Mouse (Mus musculus) MEL (cell line): ENCODE data around the gene Znhit6. TPM values are rescaled to one million over a fixed set of nuclear protein-coding genes. Genes with fewer than 3 reads are reported as not detected.

ENCODE experiments used
- DNase-seq: peaks from one replicate; pipeline ENCODE4 v3.0.0; 2011; ENCODE audit warnings: low read depth, low spot score
- H3K27ac ChIP-seq: 2 replicates; pipeline ENCODE4 v1.5.1; 2012; ENCODE audit warnings: low read depth, mild to moderate bottlenecking, control low read depth, low read length, moderate library complexity; ENCODE audit not compliant: control insufficient read depth
- H3K27me3 ChIP-seq, 2 experiments: fragments of 150-350 bp in 1 of 2; sonication (generic) in 1 of 2; 2 replicates each; pipeline ENCODE4 v1.6.1; 2012; ENCODE audit warnings: low read length in 2 of 2, mild to moderate bottlenecking in 2 of 2, improper control_type of control experiment in 1 of 2, moderate library complexity in 1 of 2; ENCODE audit not compliant: insufficient read depth in 2 of 2, control insufficient read depth in 1 of 2
- H3K36me3 ChIP-seq, 2 experiments: 2 replicates each; pipeline ENCODE4 v1.6.1; 2012 to 2014; ENCODE audit warnings: low read length in 2 of 2, improper control_type of control experiment in 1 of 2, inconsistent platforms in 1 of 2, mild to moderate bottlenecking in 1 of 2; ENCODE audit not compliant: insufficient read depth in 2 of 2, control insufficient read depth in 1 of 2
- H3K4me1 ChIP-seq, 2 experiments: fragments of 150-350 bp in 1 of 2; sonication (generic) in 1 of 2; 2 replicates each; pipeline ENCODE4 v1.6.1; 2012; ENCODE audit warnings: low read length in 2 of 2, improper control_type of control experiment in 1 of 2, mild to moderate bottlenecking in 1 of 2; ENCODE audit not compliant: insufficient read depth in 2 of 2, control insufficient read depth in 1 of 2
- H3K4me3 ChIP-seq, 2 experiments: fragments of 150-350 bp in 1 of 2; sonication (generic) in 1 of 2; 2 replicates each; pipeline ENCODE4 v1.5.1; 2012; ENCODE audit warnings: low read depth in 2 of 2, low read length in 2 of 2, mild to moderate bottlenecking in 2 of 2, moderate library complexity in 2 of 2, control low read depth in 1 of 2, improper control_type of control experiment in 1 of 2; ENCODE audit not compliant: control insufficient read depth in 1 of 2, insufficient read depth in 1 of 2
- H3K79me2 ChIP-seq: 2 replicates; pipeline ENCODE4 v1.6.1; 2012; ENCODE audit warnings: mild to moderate bottlenecking, low read length, moderate library complexity; ENCODE audit not compliant: control insufficient read depth, poor library complexity, insufficient read depth
- H3K9ac ChIP-seq: 2 replicates; pipeline ENCODE4 v1.6.1; 2012; ENCODE audit warnings: low read depth, mild to moderate bottlenecking, control low read depth, low read length, moderate library complexity; ENCODE audit not compliant: control insufficient read depth, poor library complexity, severe bottlenecking
- H3K9me3 ChIP-seq: fragments of 150-350 bp; sonication (generic); replicated peaks from 2 replicates; pipeline ENCODE4 v1.6.1; 2012; ENCODE audit warnings: mild to moderate bottlenecking, low read length, improper control_type of control experiment, moderate library complexity; ENCODE audit not compliant: insufficient read depth
- GABPA ChIP-seq: IDR thresholded peaks from 2 replicates; pipeline ENCODE4 v1.6.1; 2012; ENCODE audit warnings: low read depth, mild to moderate bottlenecking, inconsistent platforms, low read length, improper control_type of control experiment, moderate library complexity
- JUND ChIP-seq: IDR thresholded peaks from 2 replicates; pipeline ENCODE4 v1.6.1; 2011; ENCODE audit warnings: low read depth, mild to moderate bottlenecking, improper control_type of control experiment, low read length
- KAT2A ChIP-seq: conservative IDR thresholded peaks from 2 replicates; pipeline ENCODE4 v1.6.1; 2012; ENCODE audit warnings: low read depth, low read length, improper control_type of control experiment, inconsistent platforms
- MAFK ChIP-seq: IDR thresholded peaks from 2 replicates; pipeline ENCODE4 v1.6.1; 2011; ENCODE audit warnings: low read depth, mild to moderate bottlenecking, low read length, improper control_type of control experiment, borderline replicate concordance
- MAZ ChIP-seq: IDR thresholded peaks from 2 replicates; pipeline ENCODE4 v1.6.1; 2012; ENCODE audit warnings: low read depth, mild to moderate bottlenecking, inconsistent platforms, low read length, improper control_type of control experiment
- MXI1 ChIP-seq: IDR thresholded peaks from 2 replicates; pipeline ENCODE4 v1.6.1; 2011; ENCODE audit warnings: mild to moderate bottlenecking, low read depth, low read length, improper control_type of control experiment
- MYB ChIP-seq: IDR thresholded peaks from 2 replicates; pipeline ENCODE4 v1.6.1; 2011; ENCODE audit warnings: mild to moderate bottlenecking, low read depth, low read length, improper control_type of control experiment
- MYC ChIP-seq: IDR thresholded peaks from 2 replicates; pipeline ENCODE4 v1.6.1; 2011; ENCODE audit warnings: low read depth, mild to moderate bottlenecking, low read length, improper control_type of control experiment, moderate library complexity
- NRF1 ChIP-seq: IDR thresholded peaks from 2 replicates; pipeline ENCODE4 v1.6.1; 2014; ENCODE audit warnings: low read depth, mild to moderate bottlenecking, inconsistent platforms, low read length, improper control_type of control experiment, moderate library complexity; ENCODE audit not compliant: poor library complexity, insufficient read depth, severe bottlenecking
- POLR2A ChIP-seq, 2 experiments: IDR thresholded peaks; 2 replicates each; pipeline ENCODE4 v1.6.1; 2011 to 2012; ENCODE audit warnings: low read length in 2 of 2, mild to moderate bottlenecking in 2 of 2, control low read depth in 1 of 2, improper control_type of control experiment in 1 of 2, low read depth in 1 of 2, moderate library complexity in 1 of 2; ENCODE audit not compliant: control insufficient read depth in 1 of 2, insufficient read depth in 1 of 2, poor library complexity in 1 of 2
- POLR2AphosphoS2 ChIP-seq: IDR thresholded peaks from 2 replicates; pipeline ENCODE4 v1.6.1; 2011; ENCODE audit warnings: low read length, improper control_type of control experiment
- SIN3A ChIP-seq: IDR thresholded peaks from 2 replicates; pipeline ENCODE4 v1.6.1; 2012; ENCODE audit warnings: low read length, improper control_type of control experiment, inconsistent platforms
- TAL1 ChIP-seq: IDR thresholded peaks from 2 replicates; pipeline ENCODE4 v1.6.1; 2012; ENCODE audit warnings: mild to moderate bottlenecking, inconsistent platforms, low read length, moderate library complexity, mixed read lengths
- TBP ChIP-seq: IDR thresholded peaks from 2 replicates; pipeline ENCODE4 v1.8.0; 2011; ENCODE audit warnings: low read depth, low read length, improper control_type of control experiment
- UBTF ChIP-seq: IDR thresholded peaks from 2 replicates; pipeline ENCODE4 v1.6.1; 2012; ENCODE audit warnings: low read depth, mild to moderate bottlenecking, inconsistent platforms, low read length, improper control_type of control experiment, moderate library complexity, borderline replicate concordance; ENCODE audit not compliant: insufficient read depth
- USF1 ChIP-seq: IDR thresholded peaks from 2 replicates; pipeline ENCODE4 v1.6.1; 2014; ENCODE audit warnings: low read depth, mild to moderate bottlenecking, inconsistent platforms, low read length, improper control_type of control experiment, moderate library complexity
- USF2 ChIP-seq, 2 experiments: IDR thresholded peaks; 2 replicates each; pipeline ENCODE4 v1.6.1; 2011 to 2012; ENCODE audit warnings: improper control_type of control experiment in 2 of 2, low read length in 2 of 2, borderline replicate concordance in 1 of 2, inconsistent platforms in 1 of 2, low read depth in 1 of 2, mild to moderate bottlenecking in 1 of 2; ENCODE audit not compliant: insufficient read depth in 1 of 2
- ZC3H11A ChIP-seq: IDR thresholded peaks from 2 replicates; pipeline ENCODE4 v1.6.1; 2012; ENCODE audit warnings: low read depth, mild to moderate bottlenecking, inconsistent platforms, low read length, improper control_type of control experiment
- ZKSCAN1 ChIP-seq: IDR thresholded peaks from 2 replicates; pipeline ENCODE4 v1.6.1; 2012; ENCODE audit warnings: low read depth, mild to moderate bottlenecking, inconsistent platforms, low read length, improper control_type of control experiment, moderate library complexity
- ZMIZ1 ChIP-seq: IDR thresholded peaks from 2 replicates; pipeline ENCODE4 v1.6.1; 2012; ENCODE audit warnings: low read depth, mild to moderate bottlenecking, inconsistent platforms, low read length, improper control_type of control experiment, moderate library complexity
- polyA plus RNA-seq, 2 experiments: library from polyadenylated mRNA; stranded (reverse) in 1 of 2; unstranded in 1 of 2; fragments of >175 nt in 1 of 2; fragments of >200 nt in 1 of 2; gene quantifications; 2 replicates each; pipeline versions ENCODE4 v1.2.1 to v1.2.4; 2012; ENCODE audit warnings: low replicate concordance in 2 of 2, low read depth in 1 of 2; ENCODE audit not compliant: insufficient read length in 2 of 2, insufficient read depth in 1 of 2, missing spikeins in 1 of 2
- total RNA-seq: library from RNA; depleted of rRNA; stranded (reverse); fragments of 300-350 nt; gene quantifications from 2 replicates; pipeline ENCODE4 v1.2.3, GENCODE M21; 2012

Znhit6 gene
- total and polyA plus RNA-seq, 3 experiments, result 35.2 to 337 (median 61.4) TPM

GRCm38 (mm10) chr3:145548441-145549415 is 27.3 kb upstream of the Znhit6 start:
- H3K4me3 ChIP-seq, result no peak overlapping the region
- no peaks in the 10 kb centered on the region for H3K79me2 ChIP-seq
- H3K27ac ChIP-seq, result no peak overlapping the region
- no peak overlapping the region for H3K9ac ChIP-seq
- no peaks in the 10 kb centered on the region for H3K36me3 ChIP-seq
- no peaks in the 10 kb centered on the region for H3K4me1 ChIP-seq
- TF ChIP-seq TBP, result no peak
- TF ChIP-seq JUND, result no peak
- TF ChIP-seq ZKSCAN1, result no peak
- no peak for TF ChIP-seq USF1
- TF ChIP-seq UBTF, result no peak
- no peak for TF ChIP-seq TAL1
- TF ChIP-seq GABPA, result no peak
- no peak for TF ChIP-seq POLR2AphosphoS2
- TF ChIP-seq MYB, result no peak
- no peak for TF ChIP-seq MAFK
- TF ChIP-seq MAZ, result no peak
- TF ChIP-seq USF2 (IDR thresholded peaks at IDR 0.05; ENCODE audit: borderline replicate concordance in 1 of 2, insufficient read depth in 1 of 2, low read depth in 1 of 2, low read length in 2 of 2), result no peak
- TF ChIP-seq MYC, result no peak
- no peak for TF ChIP-seq KAT2A
- TF ChIP-seq ZMIZ1, result no peak
- no peak for TF ChIP-seq NRF1
- no peak for TF ChIP-seq MXI1
- TF ChIP-seq ZC3H11A, result no peak
- TF ChIP-seq POLR2A (IDR thresholded peaks at IDR 0.05; ENCODE audit: control insufficient read depth in 1 of 2, insufficient read depth in 1 of 2, low read depth in 1 of 2, low read length in 2 of 2, poor library complexity in 1 of 2), result no peak
- H3K27me3 ChIP-seq, result no peaks in the 10 kb centered on the region
- no peak for DNase-seq
- no peaks in the 10 kb centered on the region for H3K9me3 ChIP-seq

GRCm38 (mm10) chr3:145550216-145550615 is 25.8 kb upstream of the Znhit6 start:
- Histone ChIP-seq H3K9me3 (no peaks in the 10 kb centered on the region), H3K4me3 (no peak overlapping the region), H3K4me1 (no peaks in the 10 kb centered on the region), H3K27ac (no peak overlapping the region), H3K36me3 (no peaks in the 10 kb centered on the region), H3K9ac (no peak overlapping the region), H3K79me2 (no peaks in the 10 kb centered on the region), H3K27me3 (no peaks in the 10 kb centered on the region)
- no peak for DNase-seq
- no peak for TF ChIP-seq MAZ
- TF ChIP-seq USF2 (IDR thresholded peaks at IDR 0.05; ENCODE audit: borderline replicate concordance in 1 of 2, insufficient read depth in 1 of 2, low read depth in 1 of 2, low read length in 2 of 2), result no peak
- TF ChIP-seq JUND, result no peak
- TF ChIP-seq SIN3A, result no peak
- TF ChIP-seq USF1, result no peak
